Mouse (Mus musculus): ENCODE measurements around the gene 6330403K07Rik. TPM values are rescaled to one million over a fixed set of nuclear protein-coding genes. Genes with fewer than 3 reads are reported as not detected.

6330403K07Rik gene
- polyA plus RNA-seq (2017; shearing (Covaris generic)), result 10 to 100 TPM in 1 of 2 experiments, 1 to 10 TPM in 1; 7.5 to 26.8 TPM

GRCm38 (mm10) chr11:71033163-71033761, at the start of gene 6330403K07Rik:
6330403K07Rik (minus strand) TSS chr11:71033513.

GRCm38 (mm10) chr11:71019201-71020068, 13.9 kb downstream of the 6330403K07Rik start, which contains the start of the genes Mis12 and Derl2:
Mis12 (plus strand) TSS chr11:71019611.
Derl2 (minus strand) TSS chr11:71019841.

GRCm38 (mm10) chr11:71004316-71004773, 29.0 kb downstream of the 6330403K07Rik start, which contains the start of gene Dhx33:
Dhx33 (minus strand) TSS chr11:71004437.

GRCm38 (mm10) chr11:70982557-70983228, 50.6 kb downstream of the 6330403K07Rik start, which contains the start of gene C1qbp:
C1qbp (minus strand) TSS chr11:70983026.

Other genes with a start within 250 kb of the 6330403K07Rik start
- 1 to 10 TPM in 1 of 2 experiments, not detected in 1; 1.1 TPM for gene Scimp, start 220.9 kb downstream of the 6330403K07Rik start, polyA plus RNA-seq (2017; shearing (Covaris generic))
- 10 to 100 TPM; 48.1 to 65.4 TPM for gene Rabep1, start 188.7 kb downstream of the 6330403K07Rik start, polyA plus RNA-seq (2017; shearing (Covaris generic))
- 100 to 1,000 TPM in 1 of 2 experiments, 10 to 100 TPM in 1; 88.8 to 112 TPM for gene Nup88, start 63.5 kb downstream of the 6330403K07Rik start, polyA plus RNA-seq (2017; shearing (Covaris generic))
- 10 to 100 TPM; 73.2 to 79.7 TPM for gene Rpain, start 63.3 kb downstream of the 6330403K07Rik start, polyA plus RNA-seq (2017; shearing (Covaris generic))
- gene C1qbp, start 50.5 kb downstream of the 6330403K07Rik start, polyA plus RNA-seq (2017; shearing (Covaris generic)), result 100 to 1,000 TPM; 103 to 126 TPM
- 10 to 100 TPM; 18.9 to 29.7 TPM for gene Dhx33, start 29.1 kb downstream of the 6330403K07Rik start, polyA plus RNA-seq (2017; shearing (Covaris generic))
- 10 to 100 TPM; 33.2 to 53.7 TPM for gene Mis12, start 13.9 kb downstream of the 6330403K07Rik start, polyA plus RNA-seq (2017; shearing (Covaris generic))
- gene Derl2, start 13.7 kb downstream of the 6330403K07Rik start, polyA plus RNA-seq (2017; shearing (Covaris generic)), result 10 to 100 TPM; 73.5 to 96.0 TPM
- under 1 TPM in 1 of 2 experiments, not detected in 1; 0.70 TPM for gene Nlrp1a, start 111.2 kb upstream of the 6330403K07Rik start, polyA plus RNA-seq (2017; shearing (Covaris generic))
- 1 to 10 TPM; 2.9 to 4.7 TPM for gene Nlrp1b, start 197.2 kb upstream of the 6330403K07Rik start, polyA plus RNA-seq (2017; shearing (Covaris generic))